Mouse (Mus musculus): ENCODE data around the gene Aen. TPM values are rescaled to one million over a fixed set of nuclear protein-coding genes. Genes with fewer than 3 reads are reported as not detected.

Aen gene
- polyA plus RNA-seq (2014; fragmentation: Nextera tagmentation; extraction: Ambion mirVana) = 50.8 and 55.3 TPM in 2 replicates

GRCm38 (mm10) chr7:78895653-78896333 lies at the start of gene Aen:
Gene Aen, plus strand, starts transcription at chr7:78895854.
- Histone ChIP-seq H3K4me3 (ENCODE audit: low read depth, low read length) (peak within 1 kb of the TSS; percentile 84), H3K27me3 (replicated peaks; ENCODE audit: control insufficient read depth, insufficient read depth, low read length) (no peaks in the 10 kb centered on the region), H3K4me1 (replicated peaks; ENCODE audit: control insufficient read depth, insufficient read depth, low read length) (peaks cover 17% of the 10 kb centered on the region), H3K36me3 (ENCODE audit: control insufficient read depth, insufficient read depth, low read length) (peaks cover 9% of the 10 kb centered on the region; the same call in 1 of the 2 replicates), H3K27ac (ENCODE audit: low read depth, low read length) (0 out of 2 replicates have a peak within 1 kb of the TSS, but pooled peaks have one; percentile 20), H3K9me3 (ENCODE audit: control insufficient read depth, low read length) (no peaks in the 10 kb centered on the region), H3K9ac (ENCODE audit: low read depth, low read length) (peak within 1 kb of the TSS; percentile 82), H3K4me2 (peak within 1 kb of the TSS; percentile 92)
- WGBS = 1% methylated on average over 53 of the region's 53 CpGs
- DNase-seq (ENCODE audit: low spot score) (peak; percentile 92), ATAC-seq (replicated peaks; ENCODE audit: low FRiP score) (peak; percentile 96)

GRCm38 (mm10) chr7:78846066-78846716 lies 49.5 kb upstream of the Aen start:
- Histone ChIP-seq H3K4me3 (ENCODE audit: low read depth, low read length) (peak overlapping the region; percentile 68), H3K4me1 (replicated peaks; ENCODE audit: control insufficient read depth, insufficient read depth, low read length) (peaks cover 6% of the 10 kb centered on the region), H3K9ac (ENCODE audit: low read depth, low read length) (peak overlapping the region; percentile 79), H3K27ac (ENCODE audit: low read depth, low read length) (peak overlapping the region; percentile 66), H3K9me3 (ENCODE audit: control insufficient read depth, low read length) (no peaks in the 10 kb centered on the region), H3K4me2 (peak overlapping the region; percentile 66), H3K36me3 (ENCODE audit: control insufficient read depth, insufficient read depth, low read length) (peaks cover 10% of the 10 kb centered on the region; the same call in 1 of the 2 replicates), H3K27me3 (replicated peaks; ENCODE audit: control insufficient read depth, insufficient read depth, low read length) (no peaks in the 10 kb centered on the region)
- ATAC-seq (replicated peaks; ENCODE audit: low FRiP score) = no peak
- 27% methylated on average over 12 of the region's 12 CpGs for WGBS
- no peak for DNase-seq (ENCODE audit: low spot score)

DNA sequence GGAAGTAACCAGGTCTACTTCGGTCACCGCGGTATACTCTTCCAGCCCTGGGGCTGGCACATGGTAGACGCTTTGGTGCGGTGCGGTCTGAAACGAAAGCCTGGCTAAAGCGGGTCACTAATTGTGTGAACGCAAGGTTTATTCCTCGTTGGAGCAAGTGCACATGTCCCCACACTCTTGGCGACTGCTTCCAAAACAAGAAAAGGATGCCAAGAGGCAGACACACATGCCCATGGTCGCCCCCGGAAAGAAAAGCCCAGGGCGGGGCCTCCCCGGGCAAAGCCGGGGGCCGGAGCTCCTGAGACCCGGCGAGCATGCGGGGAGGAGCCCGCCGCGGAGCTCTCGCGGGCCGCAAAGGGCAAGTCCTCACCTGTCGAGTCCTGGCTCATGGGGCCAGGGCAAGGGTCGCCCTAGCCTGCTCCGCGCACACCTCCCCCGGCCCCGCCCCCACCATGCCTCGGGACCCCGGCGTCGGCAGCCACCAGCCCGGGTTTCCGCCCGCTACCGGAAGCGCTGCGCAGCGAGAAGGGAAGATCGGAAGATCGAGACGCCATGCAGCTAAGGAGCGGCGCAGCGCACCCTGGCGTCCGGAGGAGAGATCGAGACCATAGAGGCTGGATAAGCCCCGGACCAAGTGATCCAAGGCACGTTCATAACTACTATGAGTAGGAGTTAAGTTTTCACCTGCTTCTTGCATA lies 48.8 kb upstream of the Aen start, which contains the start of gene Det1:
Gene Det1, minus strand, starts transcription at position 527 of the 698 bp plus-strand sequence.
- Histone ChIP-seq H3K4me3 (ENCODE audit: low read depth, low read length) (peak within 1 kb of the TSS; percentile 68), H3K36me3 (ENCODE audit: control insufficient read depth, insufficient read depth, low read length) (peaks cover 10% of the 10 kb centered on the region; the same call in 1 of the 2 replicates), H3K27ac (ENCODE audit: low read depth, low read length) (peak within 1 kb of the TSS; percentile 66), H3K27me3 (replicated peaks; ENCODE audit: control insufficient read depth, insufficient read depth, low read length) (no peaks in the 10 kb centered on the region), H3K4me2 (peak within 1 kb of the TSS; percentile 66), H3K9ac (ENCODE audit: low read depth, low read length) (peak within 1 kb of the TSS; percentile 79), H3K9me3 (ENCODE audit: control insufficient read depth, low read length) (no peaks in the 10 kb centered on the region), H3K4me1 (replicated peaks; ENCODE audit: control insufficient read depth, insufficient read depth, low read length) (peaks cover 6% of the 10 kb centered on the region)
- ATAC-seq (replicated peaks; ENCODE audit: low FRiP score) (peak; percentile 88), DNase-seq (ENCODE audit: low spot score) (peak; percentile 88)
- under 1% methylated on average over 54 of the region's 54 CpGs for WGBS

DNA sequence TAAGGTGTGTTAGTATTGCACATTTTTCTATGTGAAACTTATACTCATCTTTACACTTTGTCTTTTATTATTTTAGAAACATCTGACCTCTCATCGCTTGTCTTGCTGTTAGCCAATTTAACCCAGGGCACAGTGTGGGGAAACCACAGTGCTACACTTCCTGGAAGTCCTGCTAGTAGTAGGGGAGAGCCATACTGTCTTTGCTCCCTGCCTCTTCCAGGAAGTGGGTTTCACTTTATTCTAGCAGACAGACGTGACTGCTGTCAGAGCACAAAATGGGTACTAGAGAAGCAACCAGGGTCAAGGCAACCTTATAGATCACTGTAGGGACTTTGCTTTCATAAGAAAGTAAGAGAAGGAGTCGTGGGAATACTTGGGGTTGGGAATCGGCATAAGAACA lies 41.6 kb upstream of the Aen start:
- H3K4me2 ChIP-seq = no peak overlapping the region
- H3K4me3 ChIP-seq (ENCODE audit: low read depth, low read length) = no peak overlapping the region
- H3K9me3 ChIP-seq (ENCODE audit: control insufficient read depth, low read length) = no peaks in the 10 kb centered on the region
- 47% methylated on average over 4 of the region's 4 CpGs for WGBS
- H3K36me3 ChIP-seq (ENCODE audit: control insufficient read depth, insufficient read depth, low read length) = no peaks in the 10 kb centered on the region
- no peak for DNase-seq (ENCODE audit: low spot score)
- H3K27ac ChIP-seq (ENCODE audit: low read depth, low read length) = no peak overlapping the region
- no peaks in the 10 kb centered on the region for H3K27me3 ChIP-seq (replicated peaks; ENCODE audit: control insufficient read depth, insufficient read depth, low read length)
- ATAC-seq (replicated peaks; ENCODE audit: low FRiP score) = no peak
- no peaks in the 10 kb centered on the region for H3K4me1 ChIP-seq (replicated peaks; ENCODE audit: control insufficient read depth, insufficient read depth, low read length)
- H3K9ac ChIP-seq (ENCODE audit: low read depth, low read length) = no peak overlapping the region

DNA sequence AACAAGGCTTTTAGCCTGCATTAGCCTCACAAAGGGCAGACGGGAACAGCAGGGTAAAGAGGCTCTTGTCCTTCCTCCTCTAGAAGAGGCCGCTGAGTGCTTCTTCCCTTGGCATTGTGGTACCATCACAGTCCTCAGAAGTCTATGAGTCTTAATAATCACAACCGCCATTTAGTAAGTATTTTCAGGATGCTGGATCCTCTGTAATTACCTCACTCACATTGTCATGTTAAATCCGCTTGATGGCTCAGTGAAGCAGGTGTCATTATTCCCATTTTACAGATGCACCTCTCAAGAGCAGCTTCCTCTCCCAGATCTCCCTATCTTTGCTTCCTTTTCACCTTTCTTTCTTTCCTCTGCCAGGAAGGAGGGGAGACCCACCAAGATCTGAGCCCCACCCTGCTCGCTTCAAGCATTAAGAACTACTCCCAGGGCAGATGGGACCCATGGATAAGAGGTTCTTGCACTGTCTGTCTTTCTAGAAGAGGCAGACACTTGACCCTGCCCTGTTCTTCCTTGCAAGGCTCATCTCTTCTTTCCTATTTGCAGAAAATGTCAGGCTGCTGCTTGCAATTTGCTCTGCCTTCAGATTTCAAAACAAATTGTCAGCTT lies 40.5 kb upstream of the Aen start:
- Histone ChIP-seq H3K4me2 (no peak overlapping the region), H3K27ac (ENCODE audit: low read depth, low read length) (no peak overlapping the region), H3K27me3 (replicated peaks; ENCODE audit: control insufficient read depth, insufficient read depth, low read length) (no peaks in the 10 kb centered on the region), H3K4me3 (ENCODE audit: low read depth, low read length) (no peak overlapping the region), H3K9me3 (ENCODE audit: control insufficient read depth, low read length) (no peaks in the 10 kb centered on the region), H3K9ac (ENCODE audit: low read depth, low read length) (no peak overlapping the region), H3K36me3 (ENCODE audit: control insufficient read depth, insufficient read depth, low read length) (no peaks in the 10 kb centered on the region), H3K4me1 (replicated peaks; ENCODE audit: control insufficient read depth, insufficient read depth, low read length) (no peaks in the 10 kb centered on the region)
- ATAC-seq (replicated peaks; ENCODE audit: low FRiP score) (peak; percentile 64; the same call in 1 of the 2 replicates), DNase-seq (ENCODE audit: low spot score) (no peak)
- 73% methylated on average over 5 of the region's 5 CpGs for WGBS

DNA sequence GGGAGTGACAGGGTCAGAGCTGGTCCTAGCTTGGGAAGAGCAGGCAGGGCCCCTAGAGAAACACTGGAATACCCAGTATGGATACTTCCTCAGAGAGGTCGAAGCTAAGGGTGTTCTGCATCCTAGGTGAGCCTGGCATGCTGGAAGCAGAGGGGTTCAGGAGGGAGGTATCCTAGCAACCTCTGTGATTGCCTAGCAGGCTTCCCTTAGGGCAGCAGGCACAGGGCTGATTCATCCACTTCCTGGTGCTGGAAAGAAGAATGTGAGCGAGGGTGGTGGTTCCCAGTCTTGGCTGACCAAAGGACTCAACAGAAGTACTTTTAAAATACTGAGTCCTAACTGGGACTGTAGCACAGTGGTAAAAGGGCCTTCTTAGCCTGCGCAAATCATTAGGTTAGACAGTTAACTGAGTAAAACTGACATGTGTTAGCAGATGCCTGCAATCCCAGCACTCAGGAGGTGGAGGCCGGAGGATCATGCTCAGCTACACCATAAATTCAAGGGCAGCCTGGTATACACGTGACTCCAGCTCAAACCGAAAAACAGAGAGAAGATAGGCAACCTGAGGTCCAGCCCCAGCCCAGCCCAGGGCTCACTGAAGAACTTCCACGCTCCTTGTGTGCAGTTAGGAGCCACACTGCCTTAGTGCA lies 31.7 kb upstream of the Aen start:
- H3K27ac ChIP-seq (ENCODE audit: low read depth, low read length) = no peak overlapping the region
- ATAC-seq (replicated peaks; ENCODE audit: low FRiP score) = no peak
- WGBS = 69% methylated on average over 7 of the region's 7 CpGs

DNA sequence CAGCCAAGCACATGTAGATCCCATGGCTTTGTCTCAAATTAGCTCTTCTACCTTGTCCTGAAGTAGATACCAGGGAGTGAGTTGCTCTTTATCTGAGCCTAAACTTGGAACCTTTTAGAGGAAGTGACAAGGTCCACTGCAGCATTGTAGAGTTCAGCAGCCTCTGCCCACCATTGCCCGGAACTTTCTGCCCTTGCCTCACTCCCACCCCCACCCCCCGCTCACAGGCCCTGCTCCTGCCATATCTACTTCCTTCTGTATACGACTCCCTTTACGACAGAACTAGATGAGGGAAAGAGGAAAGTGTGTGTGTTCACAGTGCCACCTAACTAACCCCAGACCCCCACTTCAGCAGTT lies 31.2 kb upstream of the Aen start:
- ATAC-seq (replicated peaks; ENCODE audit: low FRiP score) (no peak), DNase-seq (ENCODE audit: low spot score) (no peak)
- no peak overlapping the region for H3K4me3 ChIP-seq (ENCODE audit: low read depth, low read length)
- H3K9ac ChIP-seq (ENCODE audit: low read depth, low read length) = no peak overlapping the region
- 24% methylated on average over 4 of the region's 4 CpGs for WGBS
- H3K36me3 ChIP-seq (ENCODE audit: control insufficient read depth, insufficient read depth, low read length) = no peaks in the 10 kb centered on the region
- no peaks in the 10 kb centered on the region for H3K27me3 ChIP-seq (replicated peaks; ENCODE audit: control insufficient read depth, insufficient read depth, low read length)
- peaks cover 8% of the 10 kb centered on the region; the same call in 1 of the 2 replicates for H3K4me1 ChIP-seq (replicated peaks; ENCODE audit: control insufficient read depth, insufficient read depth, low read length)
- no peaks in the 10 kb centered on the region for H3K9me3 ChIP-seq (ENCODE audit: control insufficient read depth, low read length)
- H3K4me2 ChIP-seq = no peak overlapping the region
- H3K27ac ChIP-seq (ENCODE audit: low read depth, low read length) = no peak overlapping the region

More for the DNA sequence above, 31.7 kb upstream of the Aen start:
- Histone ChIP-seq H3K36me3 (ENCODE audit: control insufficient read depth, insufficient read depth, low read length) (no peaks in the 10 kb centered on the region), H3K9ac (ENCODE audit: low read depth, low read length) (no peak overlapping the region), H3K4me3 (ENCODE audit: low read depth, low read length) (no peak overlapping the region), H3K27me3 (replicated peaks; ENCODE audit: control insufficient read depth, insufficient read depth, low read length) (no peaks in the 10 kb centered on the region), H3K4me1 (replicated peaks; ENCODE audit: control insufficient read depth, insufficient read depth, low read length) (peaks cover 8% of the 10 kb centered on the region; the same call in 1 of the 2 replicates), H3K4me2 (no peak overlapping the region), H3K9me3 (ENCODE audit: control insufficient read depth, low read length) (no peaks in the 10 kb centered on the region)
- no peak for DNase-seq (ENCODE audit: low spot score)
